Mouse (Mus musculus) heart, postnatal 14 days (tissue): ENCODE results near the gene 1810010D01Rik. TPM values are rescaled to one million over a fixed set of nuclear protein-coding genes. Genes with fewer than 3 reads are reported as not detected.

ENCODE experiments used
- DNase-seq, 2 experiments: peaks; one replicate each; pipeline ENCODE4 v3.0.0; 2021 to 2022
- intact Hi-C: fragments of 180-260 bp; cut with DNase I; formaldehyde crosslinking; loops from one replicate; pipeline ENCODE4 v1.15.1; 2025
- long read RNA-seq, 2 experiments: library from polyadenylated mRNA; stranded (forward); transcript quantifications; one replicate each; pipeline ENCODE4 v2.0.0; 2021
- total RNA-seq, 2 experiments: library from RNA; stranded (reverse); gene quantifications; 2 replicates each; pipeline ENCODE4 v1.2.3; 2021

1810010D01Rik gene
- total RNA-seq = under 1 TPM in 1 of 2 experiments, not detected in 1; 0.43 TPM
- long read RNA-seq, experiment 1 = 0 reads
- long read RNA-seq, experiment 2 = 0 reads

DNA sequence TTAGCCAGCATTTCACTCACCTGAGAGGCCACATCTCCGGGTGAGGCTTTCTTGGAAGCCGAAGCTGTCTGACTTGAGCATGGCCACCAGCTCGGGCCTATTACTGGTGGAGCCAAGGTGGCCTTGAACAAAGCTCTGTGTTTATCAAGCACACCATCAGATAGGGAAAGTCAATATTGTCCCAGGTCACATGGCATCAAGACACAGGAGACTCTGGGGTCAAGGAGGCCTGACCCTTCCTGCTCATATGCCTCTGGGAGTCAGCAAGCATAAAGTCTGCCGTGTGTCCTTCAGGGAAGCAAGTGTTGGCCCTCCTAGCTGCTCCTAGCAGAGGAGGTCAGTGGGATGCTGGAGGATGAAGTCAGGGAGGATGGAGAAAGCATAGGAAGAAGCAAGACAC, at the start of gene 1810010D01Rik:
TSS of gene 1810010D01Rik (minus strand) at position 114 of the 400 bp plus-strand sequence.
- no peak for DNase-seq
- intact Hi-C loops = no loop called here

DNA sequence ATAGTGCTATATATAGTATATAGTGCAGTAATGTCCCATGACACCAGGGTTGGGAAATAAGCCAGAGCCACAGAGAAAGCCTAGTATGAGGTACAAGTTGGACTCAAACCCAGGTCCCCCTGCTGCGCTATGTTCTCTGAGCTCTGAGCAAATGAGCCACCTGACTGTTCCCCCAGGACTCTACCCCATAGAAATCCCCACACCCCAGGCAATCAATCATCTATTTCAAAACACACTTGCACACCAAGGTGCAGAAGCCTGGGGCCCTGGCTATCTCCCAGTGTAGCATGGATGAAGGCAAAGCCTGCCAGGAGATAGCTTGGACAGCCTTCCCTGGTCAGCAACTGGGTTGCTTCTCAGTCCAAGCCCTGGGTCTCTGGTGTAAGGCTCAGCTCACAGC, 48.2 kb upstream of the 1810010D01Rik start:
- intact Hi-C loops = no loop called here
- DNase-seq = no peak

DNA sequence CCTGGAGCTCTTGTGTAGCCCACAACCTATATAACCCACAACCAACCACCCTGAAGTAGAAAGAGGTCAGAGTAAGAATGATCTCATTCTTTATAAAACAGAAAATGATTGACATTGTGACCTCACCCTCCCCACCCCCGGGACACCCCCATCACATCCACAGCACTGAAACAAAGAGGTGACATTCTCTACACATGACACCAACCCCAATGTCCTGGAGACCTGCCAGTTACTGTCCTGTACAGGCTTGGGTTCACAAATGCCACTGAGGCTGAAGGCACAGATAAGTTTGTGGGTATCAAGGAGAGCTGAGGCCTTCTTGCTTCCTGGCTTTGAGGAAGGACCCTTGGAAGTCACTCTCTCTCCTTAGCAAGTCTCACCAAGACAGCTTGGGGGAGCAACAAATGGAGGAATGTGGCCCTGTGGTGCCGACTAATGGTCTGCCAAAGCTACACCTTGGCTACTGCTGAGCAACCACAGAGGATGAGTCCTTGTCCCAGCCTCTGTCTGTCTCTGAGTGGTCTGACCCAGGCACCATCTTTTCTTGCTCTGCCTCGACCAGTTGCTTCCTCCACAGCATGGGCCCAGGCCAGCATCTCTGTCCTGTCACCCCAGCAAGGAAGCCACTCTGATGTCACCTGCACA, 46.2 kb upstream of the 1810010D01Rik start:
- DNase-seq = no peak
- intact Hi-C loops = no loop called here

DNA sequence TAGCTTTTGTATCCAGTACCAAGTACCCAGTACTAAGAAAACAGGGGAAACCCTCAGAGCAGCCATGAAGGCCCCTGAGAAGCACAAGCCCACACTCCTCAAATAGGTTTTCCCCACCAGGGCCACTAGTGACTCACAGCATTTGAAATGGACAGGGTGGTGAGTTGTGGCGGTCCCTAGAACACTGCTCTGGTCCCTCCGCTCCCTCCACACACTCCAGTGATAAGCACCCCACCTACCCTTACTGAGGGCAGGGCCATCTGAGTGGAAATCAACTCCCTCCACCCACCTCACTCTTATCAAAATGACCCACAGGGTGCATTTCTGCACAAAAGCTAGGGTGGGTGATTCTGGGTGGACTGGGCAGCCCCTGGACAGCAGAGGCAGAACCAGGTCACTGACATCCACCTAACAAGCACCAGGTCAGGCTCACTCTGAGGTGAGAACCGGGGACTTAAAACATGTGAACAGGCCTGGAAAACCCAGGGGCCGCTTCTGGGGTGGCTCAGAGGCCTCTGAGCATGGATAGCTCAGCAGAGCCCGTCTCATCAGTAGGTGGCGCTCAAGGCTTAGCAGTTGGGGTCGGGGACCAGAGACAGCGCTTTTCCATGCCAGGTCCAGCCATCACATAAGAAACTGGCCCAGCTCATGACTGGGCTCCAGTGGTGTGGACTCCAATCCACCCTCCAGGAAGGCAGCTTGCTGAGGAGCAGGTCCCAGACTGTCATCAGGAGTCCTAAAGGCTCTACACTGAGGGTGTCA, 45.0 kb upstream of the 1810010D01Rik start:
- DNase-seq = peak; percentile 87 to 93
- intact Hi-C loops = no loop called here

DNA sequence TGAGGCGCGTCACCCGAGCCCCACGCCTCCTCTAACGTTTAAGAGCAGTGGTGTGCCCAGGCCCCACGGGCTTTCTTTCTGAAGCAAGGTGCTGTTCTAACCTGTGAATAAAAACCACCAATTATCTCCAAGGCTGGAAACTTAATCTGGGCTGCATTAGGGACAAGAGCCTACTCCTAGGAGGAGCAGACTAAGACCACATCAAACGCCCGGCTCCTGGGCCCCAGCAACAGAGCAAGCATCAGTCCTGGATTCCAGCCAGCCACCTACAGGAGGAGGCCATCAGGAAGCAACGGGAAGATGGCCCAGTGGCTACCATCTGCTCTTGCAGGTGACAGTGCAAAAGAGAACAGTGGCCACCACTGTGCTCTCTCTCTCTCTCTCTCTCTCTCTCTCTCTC, 42.3 kb upstream of the 1810010D01Rik start:
- intact Hi-C loops = no loop called here
- DNase-seq = no peak

DNA sequence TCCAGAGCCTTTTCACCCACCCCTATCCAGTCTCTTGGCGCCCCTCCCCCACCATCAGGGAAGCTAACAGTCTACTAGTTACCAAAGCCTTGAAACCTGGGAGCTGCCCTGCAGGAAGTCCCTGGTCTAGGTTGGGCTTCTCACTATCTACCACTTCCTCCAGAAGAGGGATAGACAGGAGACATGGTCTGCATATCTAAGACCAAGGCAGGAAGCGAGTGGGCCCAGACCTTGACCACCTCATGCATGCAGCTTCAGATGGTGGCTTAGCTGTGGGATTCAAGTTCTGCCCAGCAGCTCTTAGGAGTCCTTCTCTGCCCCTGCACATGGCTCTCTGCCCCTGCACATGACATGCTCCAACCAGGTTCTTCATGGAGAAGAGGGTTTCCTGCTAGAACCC, 41.0 kb upstream of the 1810010D01Rik start:
- DNase-seq = no peak
- intact Hi-C loops = no loop called here

DNA sequence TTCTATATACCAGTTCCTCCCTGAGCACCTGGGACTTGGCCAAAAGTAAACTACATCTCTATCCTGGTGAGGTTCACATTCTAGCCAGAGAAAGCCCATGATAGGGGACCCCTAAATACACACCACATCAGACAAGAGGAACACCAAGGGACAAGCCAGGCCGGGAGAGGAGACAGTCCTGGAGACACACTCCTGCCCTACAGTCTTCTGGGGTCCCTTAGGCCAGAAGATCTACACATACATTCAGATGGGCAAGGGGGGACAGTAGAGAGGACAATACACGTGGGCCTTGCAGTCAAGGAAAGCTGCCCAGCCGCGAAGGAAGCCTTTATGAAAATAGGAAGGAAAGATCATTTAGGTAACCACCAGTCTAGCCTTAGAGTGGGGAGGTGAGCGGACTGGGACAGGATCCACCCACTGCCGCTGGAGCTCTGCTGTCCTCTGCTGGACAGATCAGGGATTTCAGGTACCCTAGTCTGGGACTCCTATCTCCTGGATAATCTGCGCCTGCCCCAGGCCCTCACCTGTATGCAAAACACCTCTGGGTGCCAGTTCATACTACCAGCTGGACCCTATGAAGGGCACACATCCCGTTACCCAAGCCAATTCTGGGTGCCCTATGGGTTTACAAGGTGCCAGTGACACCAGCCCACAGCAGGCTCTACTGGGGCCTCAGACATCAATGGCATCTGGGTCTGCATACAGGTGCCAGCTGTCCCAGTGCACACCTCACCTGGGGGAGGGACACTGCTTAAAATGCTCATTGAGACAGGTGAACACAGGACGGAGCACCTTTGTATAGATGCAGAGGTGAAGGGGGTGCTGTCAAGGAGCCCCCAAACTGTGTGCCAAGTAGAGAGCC, 35.2 kb upstream of the 1810010D01Rik start:
- intact Hi-C loops = loop anchor here (1.0 to 5.0 kb wide), 3 partner anchors 126 to 306 kb away; no protein-coding TSS in a partner anchor
- peak; percentile 86 to 92 for DNase-seq

DNA sequence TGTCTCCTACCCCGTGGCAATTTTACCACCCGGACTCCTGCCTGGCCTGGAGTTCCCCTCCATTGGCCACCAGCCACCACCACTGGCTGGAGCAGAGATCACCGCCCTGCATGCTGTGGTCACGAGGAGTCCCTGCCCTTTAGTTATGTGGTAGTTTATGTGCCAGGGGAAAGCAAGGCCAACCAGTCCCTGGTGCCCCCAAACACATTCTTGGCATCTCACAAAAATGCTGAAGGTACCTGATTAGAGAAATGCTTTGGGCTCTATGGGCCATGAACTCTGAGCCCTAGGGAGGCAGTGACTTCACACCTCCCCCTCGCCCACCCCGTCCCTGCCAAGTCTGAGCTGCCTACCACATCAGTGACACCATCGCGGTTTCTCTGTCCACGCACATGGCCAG, 34.1 kb upstream of the 1810010D01Rik start:
- intact Hi-C loops = loop anchor here (5.0 kb wide), 2 partner anchors 125 to 210 kb away; no protein-coding TSS in a partner anchor
- DNase-seq = no peak

DNA sequence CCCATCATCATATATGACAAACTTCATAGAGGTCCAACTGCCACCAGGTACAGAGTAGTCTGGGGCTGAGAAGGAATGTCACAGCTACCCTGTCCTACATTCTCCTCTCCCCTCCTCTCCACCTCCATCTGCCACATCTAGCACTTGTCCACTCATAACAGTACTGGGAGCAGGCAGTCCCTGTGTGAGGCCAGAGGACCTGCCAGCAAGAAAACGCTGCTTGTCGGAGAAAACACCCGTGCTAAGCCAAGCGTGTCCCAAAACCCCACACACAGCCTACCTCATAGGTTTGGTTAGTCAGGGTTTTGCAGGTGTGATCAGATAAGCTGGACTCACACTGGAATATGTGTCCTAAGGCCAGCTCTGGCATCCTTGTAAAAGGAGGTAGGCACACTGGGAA, 33.0 kb upstream of the 1810010D01Rik start:
- intact Hi-C loops = loop anchor here (5.0 kb wide), 2 partner anchors 124 to 209 kb away; no protein-coding TSS in a partner anchor
- no peak for DNase-seq

DNA sequence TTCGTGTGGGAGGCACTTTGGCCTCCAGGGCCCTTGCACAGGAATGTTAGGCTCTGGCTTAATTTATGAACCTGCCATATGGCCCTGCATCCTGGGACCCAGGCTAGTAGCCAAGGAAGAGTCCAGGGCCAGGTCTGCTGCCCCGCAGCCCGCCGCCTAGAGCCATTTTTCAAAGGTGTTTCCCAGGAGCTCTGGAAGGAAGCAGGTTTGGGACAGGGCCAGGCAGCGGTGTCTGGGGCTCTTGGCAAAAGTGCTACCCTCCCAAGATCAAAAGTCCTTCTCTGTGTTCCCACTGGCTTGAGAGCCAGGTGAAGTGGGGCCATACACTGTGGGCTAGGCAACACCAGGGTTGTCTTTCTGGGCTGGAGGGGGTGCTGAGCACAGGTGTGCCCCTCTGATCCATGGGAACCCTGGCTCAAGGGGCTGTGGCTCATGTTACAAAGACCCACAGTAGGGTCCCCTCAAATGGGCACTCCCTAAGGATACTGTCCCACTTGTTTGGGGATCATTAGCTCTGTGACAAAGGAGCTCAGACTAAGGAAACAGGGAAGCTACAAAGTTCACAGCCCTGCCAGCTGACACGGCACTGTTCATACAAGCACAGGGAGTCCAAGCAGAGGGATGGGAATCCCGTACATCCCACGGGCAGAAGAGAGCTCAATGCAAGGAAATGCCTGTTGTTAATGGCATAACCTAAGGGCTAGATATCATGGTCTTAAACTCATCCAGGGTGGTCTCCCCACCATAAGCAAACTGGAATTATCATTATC, 32.0 kb upstream of the 1810010D01Rik start:
- intact Hi-C loops = loop anchor here (5.0 kb wide), 2 partner anchors 123 to 208 kb away; no protein-coding TSS in a partner anchor

DNA sequence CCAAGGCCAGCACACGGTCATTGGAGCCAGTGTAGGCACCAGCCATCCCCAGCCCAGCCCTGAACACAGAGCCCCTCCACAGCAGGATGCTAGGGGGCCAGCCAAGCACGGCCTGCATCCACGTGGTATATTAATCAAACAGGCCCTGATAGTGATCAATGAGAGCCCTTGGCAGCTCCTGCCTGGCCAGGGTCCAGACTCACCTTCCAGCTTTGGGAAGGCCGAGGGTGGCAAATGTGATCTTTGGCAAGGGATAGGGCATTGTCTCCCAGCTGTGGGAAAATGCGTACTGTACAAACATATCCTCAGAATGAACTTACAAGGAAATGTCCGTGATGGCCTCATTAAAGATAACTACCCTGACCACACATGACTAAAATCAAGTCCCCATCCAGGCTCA, 31.2 kb upstream of the 1810010D01Rik start:
- intact Hi-C loops = no loop called here
- DNase-seq = no peak

More for the DNA sequence above, 32.0 kb upstream of the 1810010D01Rik start:
- DNase-seq = no peak

DNA sequence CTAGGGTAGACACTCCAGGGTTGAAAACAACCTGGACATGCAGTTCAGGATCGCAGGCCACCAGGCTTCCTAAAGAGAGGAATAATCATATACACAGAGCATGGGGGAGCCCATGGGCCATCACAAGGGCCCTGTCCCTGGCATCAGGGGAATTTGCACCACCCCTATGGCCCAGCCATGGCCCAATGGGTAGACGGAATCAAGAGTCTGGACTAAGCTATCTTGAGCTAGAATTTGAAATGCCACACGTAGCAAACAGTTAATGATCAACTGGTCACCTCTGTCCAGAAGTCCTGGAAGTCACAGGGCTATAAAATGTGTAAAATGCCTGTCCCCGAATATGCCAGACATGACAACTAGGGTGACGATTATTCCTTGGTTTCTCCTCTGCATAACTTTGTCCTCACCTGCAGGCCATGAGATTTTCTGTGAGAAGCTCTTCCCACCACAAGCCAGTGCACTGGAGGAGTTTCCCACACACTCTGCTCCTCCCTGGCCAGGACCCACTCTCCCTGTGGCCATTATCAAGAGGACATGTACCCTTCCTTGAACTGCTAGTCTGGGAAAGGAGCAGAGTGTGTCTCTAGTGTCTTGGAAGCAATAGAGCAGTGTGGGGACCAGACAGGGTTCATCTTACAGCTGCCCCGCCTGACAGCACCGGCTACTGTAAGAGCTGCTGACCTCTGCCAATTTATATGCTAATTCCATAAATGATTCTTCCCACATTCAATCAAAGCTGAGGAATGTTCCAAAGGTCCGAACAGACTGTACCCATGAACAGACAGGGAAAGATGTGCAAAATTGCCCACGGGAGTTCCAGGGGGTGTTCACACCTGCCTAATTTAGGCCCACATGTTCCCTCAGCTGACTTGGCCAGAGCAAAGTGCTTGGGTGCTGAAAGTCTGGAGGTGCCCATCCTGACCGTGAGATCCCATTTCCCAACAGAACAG, 27.2 kb upstream of the 1810010D01Rik start:
- no peak for DNase-seq
- intact Hi-C loops = no loop called here

DNA sequence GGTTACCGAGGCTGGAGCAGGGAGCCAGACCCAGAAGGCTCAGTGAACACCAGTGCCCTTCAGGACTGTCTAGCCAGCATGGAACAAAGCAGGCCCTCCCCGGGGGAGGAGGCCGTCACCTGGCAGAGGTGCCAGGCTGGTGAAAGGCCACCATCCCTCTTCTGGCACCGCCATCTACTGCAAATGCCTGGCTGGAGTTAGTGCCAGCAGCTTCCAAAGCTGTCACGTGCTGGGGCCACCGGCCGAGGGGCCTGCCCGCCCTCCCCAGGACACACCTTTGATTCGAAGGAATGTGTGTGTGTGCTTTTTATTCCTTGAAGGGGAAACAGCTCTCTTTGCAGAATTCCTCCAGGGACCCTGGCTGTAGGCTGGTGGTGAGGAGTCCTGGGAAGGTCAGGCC, 23.7 kb upstream of the 1810010D01Rik start:
- intact Hi-C loops = no loop called here
- DNase-seq = peak; percentile 34 to 57

DNA sequence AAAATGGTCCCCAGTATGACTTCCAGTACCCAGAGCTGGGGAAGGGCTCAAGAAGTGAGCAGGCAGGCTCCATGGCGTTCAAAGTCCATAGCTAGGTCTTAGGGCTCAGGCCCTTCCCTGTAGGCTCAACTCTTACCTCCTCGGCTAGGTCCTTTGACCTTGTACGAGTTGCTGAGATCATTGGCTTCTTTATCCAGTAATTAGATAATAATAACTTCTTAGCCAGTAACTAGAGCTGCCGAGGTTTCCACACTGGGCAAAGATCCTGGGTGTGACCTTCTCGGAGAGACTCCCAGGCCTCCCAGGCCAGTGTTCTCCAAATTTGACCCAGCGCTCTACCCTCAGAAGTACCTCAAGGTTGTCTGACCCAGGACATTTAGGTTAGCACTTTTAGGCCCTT, 18.7 kb upstream of the 1810010D01Rik start:
- intact Hi-C loops = no loop called here
- DNase-seq = no peak

DNA sequence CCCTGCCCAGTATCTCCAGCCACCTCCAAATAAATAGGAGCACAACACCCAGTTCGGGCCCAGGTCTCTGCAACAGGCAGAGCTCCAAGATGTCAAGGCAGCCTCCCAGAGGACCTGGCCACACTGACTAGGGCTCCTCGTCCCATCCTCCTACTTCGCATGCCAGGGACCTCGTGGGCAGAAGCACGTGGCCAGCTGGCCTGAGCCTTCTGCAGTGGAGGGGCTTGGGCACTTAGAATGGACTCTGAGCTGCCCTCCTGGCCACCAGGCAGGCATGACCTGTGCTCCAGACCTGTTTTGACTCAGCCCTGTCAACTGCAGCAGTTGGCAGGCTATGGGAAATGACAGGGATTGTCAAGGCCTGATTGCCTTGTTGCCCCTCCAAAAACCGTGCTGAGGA, 17.7 kb upstream of the 1810010D01Rik start:
- DNase-seq = no peak
- intact Hi-C loops = no loop called here

DNA sequence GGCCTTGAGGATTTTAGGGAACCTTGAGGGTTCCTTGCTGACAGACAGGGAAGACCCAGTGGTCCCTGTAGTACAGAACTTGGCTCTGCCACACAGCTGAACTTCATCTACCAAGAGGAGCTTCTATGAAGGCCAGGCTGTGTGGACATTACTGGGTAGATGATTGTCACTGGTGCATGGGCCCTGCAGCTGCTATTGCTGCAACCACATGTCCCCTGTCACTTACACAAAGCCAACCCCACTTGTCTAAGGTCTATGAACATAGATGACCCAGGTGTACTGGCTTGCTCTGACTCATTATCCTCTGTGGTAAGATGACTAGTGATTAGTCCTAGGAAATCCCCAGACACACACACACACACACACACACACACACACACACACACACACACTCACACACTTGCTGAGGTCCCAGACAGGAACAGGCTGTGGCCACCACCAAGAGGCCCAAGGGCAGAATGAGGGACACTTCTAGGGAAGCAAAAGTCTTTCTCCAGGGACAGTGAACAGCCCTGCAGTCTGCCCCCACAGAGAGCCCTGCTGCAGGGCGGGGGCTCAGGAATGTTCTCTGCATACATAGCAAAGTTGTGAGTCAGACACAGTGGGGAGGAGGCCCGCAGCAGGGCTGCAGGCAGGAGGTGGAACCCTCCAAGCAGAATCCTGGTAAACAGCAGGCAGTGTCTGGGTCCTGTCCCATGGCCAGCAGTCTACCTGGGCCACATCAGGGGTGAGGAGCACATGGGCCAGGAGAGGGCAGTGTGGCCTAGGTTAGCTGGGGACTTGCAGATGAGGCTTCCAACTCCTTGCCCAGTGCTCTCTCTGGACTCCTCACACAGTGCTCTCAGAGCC, 14.1 kb upstream of the 1810010D01Rik start:
- peak; percentile 54 to 61 for DNase-seq
- intact Hi-C loops = no loop called here

DNA sequence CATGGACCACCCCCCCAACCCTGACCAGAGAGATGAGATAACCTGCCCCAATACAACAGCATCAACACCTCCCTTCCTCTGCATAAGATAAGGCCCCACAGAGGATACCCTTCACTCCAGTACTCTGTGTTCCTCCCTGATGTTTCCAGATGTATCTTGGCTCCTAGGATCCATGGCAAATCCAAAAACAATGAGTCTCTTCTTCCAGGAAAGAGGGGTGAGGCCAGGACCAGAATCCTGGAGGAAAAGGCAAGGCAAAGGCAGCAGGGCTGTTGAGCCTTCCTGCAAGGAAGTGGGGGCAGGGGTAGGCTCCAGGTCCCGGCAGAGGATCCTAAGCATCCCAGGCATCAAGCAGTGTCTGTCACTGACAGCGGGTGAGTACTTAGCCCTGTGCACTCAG, 13.4 kb upstream of the 1810010D01Rik start:
- DNase-seq = no peak
- intact Hi-C loops = no loop called here

DNA sequence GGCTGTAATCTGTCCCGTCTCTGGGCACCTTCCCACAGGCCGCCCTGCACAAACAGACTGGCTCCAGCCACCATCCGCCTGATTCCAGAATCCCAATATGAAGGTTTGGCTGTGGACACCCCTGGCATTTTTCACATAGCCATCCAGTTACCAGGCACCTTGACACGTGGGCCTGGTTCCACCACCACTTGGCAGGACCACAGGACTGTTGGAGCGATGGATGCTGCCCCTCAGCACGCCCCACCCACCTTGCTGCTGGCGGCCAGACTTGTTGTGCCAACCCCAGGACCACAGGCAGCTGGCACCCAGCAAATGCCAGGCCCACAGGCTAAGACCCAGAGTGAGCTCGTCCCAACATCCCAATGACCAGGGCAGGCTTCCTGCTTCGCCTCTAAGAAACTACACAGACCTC, 11.5 kb upstream of the 1810010D01Rik start:
- no peak for DNase-seq
- intact Hi-C loops = no loop called here
